Mouse (Mus musculus): ENCODE results near the gene Gm8897.
"Not testable (repeated sequence)": the region's sequence is repeated elsewhere in the genome, so short reads cannot be mapped to it uniquely, and the experiment has no call there.

Gm8897 gene

DNA sequence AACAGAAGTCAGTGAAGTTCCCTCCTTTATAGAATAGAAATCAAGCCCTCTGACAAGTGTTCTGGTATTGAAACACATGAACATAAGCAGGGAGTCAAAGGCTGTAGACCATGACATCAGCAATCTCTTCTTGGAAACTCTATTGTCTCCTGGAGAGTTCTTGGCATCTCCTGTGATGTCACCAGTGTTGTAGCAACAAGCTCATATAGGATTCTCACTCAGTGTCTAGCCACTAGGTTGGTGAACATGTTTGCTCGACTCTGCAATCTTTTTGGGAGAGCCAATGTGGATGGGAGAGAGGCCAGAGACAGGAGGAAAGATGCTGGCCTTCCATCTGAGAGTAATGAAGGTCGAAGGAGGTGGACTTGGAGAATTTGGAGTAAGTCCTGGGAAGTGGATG lies at the start of gene Gm8897:
TSS of gene Gm8897 (plus strand) at position 301 of the 400 bp plus-strand sequence.
- DNase-seq (ENCODE audit: low read depth): not testable (repeated sequence)

DNA sequence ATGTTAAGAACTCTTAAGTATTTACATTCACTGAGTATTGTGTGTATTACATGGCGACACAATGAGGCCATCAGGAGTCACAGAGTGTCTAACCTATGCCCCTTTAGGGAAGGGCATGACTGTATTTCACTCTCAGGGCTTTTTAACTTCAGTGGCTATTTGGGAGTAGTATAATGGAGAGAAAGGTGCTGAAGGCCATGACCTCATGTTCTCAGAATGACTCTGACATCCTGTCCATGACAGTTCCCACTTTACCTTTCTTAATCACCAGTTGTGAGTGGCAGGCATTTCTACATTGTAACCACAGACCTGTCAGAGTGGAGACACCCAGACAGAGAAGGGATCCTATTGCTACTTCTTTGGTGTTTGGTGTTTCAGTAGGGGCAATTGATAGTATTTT lies 473 bp downstream of the Gm8897 start:
- DNase-seq (ENCODE audit: low read depth): peak; percentile 3

Measured in induced T-regulatory cell, adult 2 months (primary cell).